Mouse (Mus musculus) heart, adult 18-20 months (tissue): ENCODE measurements at regions not wholly inside any gene's neighbourhood (a gene's known extent, or its start where the extent isn't known, plus 50 kb on each side); places are given as distances from the start of the nearest gene placed in this dataset.
"Not testable (repeated sequence)": the region's sequence is repeated elsewhere in the genome, so short reads cannot be mapped to it uniquely, and the experiment has no call there.

ENCODE experiments used
- DNase-seq, 2 experiments: peaks; one replicate each; pipeline ENCODE4 v3.0.0; 2021 to 2022; ENCODE audit warnings: mixed read lengths in 1 of 2

DNA sequence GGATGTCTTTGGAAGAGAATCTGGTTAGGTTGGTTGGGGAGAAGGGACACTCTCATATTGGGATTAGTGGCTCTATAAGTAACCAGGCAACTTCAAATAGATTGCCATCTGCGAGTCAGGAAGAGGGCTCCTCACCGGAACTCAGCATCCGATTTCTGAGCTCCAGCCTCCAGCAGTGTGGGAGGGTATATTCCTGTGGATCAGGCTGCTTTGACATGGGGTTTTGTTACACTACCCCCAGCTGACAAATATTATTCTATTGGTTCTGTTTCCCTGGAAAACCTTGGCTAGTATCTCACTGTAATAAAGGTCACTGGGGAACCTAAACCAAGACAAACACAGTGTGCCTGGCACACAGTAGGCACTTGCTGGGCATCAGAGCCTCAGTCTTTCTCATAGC, 179.9 kb downstream of the Enc1 start:
- DNase-seq: no peak

DNA sequence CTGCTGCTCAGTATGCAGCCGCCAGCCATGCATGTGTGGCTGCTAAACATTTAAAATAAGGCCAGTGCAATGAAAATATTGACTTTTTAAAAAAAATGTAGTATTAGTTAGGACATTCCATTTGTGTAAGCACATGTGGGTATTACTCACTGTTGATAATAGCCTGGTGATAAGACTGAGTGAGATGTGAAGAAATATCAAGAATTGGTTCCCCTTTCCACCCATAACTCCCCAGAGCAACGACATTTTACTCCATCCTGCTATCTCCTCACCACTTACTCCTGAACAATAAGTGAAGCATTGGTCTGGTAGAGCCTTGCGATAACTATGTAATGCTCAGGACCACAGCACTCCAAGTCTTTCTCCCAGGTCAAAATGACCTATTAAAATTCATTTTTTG, 178.2 kb downstream of the Enc1 start:
- DNase-seq: no peak

DNA sequence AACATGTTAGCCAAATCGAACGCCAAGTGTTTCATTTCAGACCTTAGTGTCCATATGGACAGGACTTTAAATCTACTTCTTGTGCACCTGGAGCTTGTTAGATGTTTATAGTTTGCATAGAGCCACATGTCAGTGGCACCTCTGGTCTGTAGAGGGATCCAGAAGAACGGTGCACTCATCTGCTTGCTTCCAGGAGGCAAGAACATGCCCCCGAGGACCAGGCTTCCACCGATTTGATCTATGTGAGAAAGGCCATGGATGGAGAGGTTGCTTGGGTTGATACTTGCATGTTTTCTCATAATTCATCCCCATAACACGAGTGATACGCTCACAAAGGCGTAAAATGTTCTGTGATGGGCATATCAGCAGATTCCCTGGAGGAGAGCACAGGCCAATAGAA, 177.8 kb downstream of the Enc1 start:
- DNase-seq: no peak

DNA sequence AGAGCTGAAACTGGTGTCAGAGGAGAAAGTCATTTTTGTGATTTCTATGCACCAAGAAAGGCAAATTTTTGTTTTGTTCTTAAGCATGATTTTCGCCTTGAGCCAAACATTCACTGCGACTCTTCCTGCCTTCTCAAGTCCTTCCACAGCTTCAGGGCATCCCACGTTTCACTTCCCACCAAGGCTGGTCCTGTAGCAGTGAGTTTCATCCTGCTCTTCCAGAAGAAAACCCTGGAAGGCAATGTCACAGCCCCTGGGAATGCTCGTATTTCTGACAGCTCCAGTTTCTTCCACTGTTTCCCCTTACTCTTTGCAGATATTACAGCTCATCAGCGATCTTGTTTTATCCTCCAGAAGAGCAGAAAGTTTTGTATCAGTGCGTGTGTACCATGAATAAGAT, 177.2 kb downstream of the Enc1 start:
- DNase-seq: no peak

DNA sequence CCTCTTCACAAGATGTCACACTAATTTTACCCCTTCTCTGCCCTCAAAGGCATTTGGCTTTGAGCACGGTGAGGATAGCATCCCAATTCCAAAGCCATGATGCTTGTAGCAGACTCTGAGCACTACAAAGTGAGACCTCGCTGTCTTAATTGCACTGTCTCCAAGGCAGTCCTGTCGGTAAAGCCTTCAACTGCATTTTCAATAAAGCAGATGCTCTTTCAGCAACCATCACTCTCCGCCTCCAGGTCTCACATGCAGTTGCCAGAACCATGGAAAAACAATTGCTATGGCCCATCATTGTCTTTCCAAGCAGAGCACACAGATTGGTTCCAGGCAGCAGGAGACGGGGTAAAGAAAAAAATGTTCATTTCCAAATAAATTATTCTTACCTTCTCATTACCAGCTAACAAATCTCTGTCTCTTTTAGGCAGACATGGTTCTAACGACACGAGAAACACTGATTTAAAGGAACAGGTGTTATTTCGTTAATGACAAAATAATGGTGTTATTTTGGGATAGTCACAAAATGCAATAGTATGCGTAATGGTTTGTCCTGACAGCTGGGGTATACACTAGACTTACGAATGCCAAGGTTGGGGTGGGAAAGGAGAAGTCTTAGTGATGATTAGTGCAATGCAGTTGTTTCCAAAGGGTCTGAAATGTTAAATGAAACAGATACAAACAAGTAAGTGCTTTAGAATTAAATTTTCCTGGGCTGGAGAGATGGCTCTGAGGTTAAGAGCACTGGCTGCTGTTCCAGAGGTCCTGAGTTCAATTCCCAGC, 175.2 kb downstream of the Enc1 start:
- DNase-seq: no peak

DNA sequence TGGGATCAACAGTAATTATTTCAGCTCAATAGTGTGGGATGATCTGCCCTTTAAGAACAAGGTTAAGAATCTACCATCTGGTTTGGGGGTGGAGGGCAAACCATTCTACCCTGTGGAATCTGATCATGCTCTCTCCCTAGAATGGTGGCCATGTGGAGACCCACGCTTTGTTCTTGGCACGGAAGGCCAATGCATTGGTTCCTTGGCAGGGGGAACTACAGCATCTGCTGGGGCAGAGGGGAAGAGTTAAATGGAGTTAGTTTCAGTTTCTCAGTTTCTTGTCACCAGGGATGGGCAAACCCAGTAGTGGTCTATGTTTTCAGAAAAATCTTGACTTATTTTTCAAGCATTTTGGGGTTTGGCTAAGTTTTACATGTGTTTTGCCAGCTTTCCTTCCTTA, 174.5 kb downstream of the Enc1 start:
- no peak for DNase-seq

DNA sequence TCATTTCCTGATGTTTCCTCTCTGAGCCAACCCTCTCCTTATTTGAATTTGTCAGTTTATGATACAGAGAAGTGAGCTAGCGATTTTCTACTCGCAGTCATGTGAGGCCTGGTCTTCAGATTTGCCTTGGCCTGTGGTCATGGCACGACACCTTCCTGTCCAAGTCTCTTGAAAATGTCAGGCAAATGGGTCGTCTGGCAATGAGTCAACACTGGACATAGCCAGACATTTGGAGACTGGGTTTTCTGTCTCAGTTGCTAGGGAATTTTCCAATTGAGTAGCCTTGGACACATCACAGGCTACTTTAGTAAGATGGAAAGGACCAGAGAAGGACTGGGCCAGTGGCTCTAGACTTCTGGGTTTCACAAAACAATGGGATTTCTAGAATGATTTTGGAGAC, 171.2 kb downstream of the Enc1 start:
- DNase-seq: peak; percentile 24 to 30

DNA sequence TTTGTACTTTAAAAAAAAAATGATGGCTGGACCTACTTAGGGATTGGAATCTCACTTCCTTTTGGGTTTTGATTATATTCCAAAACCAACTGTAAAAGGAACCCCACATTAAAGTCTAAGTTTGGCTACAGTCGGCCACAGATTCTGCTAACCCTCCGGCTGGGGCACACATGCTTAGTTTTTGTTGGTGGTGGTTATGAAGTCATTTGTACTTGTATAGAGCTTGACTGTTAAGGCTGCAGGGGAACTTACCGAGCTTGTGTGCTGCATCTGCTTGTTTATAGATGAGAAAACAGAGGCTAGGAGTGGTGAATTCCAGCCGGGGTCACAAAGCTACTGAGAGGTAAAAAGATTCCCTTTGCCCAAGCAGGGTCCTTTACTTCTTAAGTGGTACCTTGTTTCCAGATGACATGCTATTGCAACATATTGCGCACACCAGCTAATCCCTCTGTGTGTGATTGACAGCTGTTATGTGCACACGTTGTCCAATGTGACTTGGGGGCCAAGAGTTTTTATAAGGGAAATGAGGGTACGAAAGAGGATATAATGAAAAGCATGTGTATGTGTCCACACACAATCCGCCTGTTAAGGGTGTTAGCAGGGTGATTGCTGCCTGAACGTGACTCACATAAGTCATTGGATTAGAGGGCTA, 169.8 kb downstream of the Enc1 start:
- no peak for DNase-seq

DNA sequence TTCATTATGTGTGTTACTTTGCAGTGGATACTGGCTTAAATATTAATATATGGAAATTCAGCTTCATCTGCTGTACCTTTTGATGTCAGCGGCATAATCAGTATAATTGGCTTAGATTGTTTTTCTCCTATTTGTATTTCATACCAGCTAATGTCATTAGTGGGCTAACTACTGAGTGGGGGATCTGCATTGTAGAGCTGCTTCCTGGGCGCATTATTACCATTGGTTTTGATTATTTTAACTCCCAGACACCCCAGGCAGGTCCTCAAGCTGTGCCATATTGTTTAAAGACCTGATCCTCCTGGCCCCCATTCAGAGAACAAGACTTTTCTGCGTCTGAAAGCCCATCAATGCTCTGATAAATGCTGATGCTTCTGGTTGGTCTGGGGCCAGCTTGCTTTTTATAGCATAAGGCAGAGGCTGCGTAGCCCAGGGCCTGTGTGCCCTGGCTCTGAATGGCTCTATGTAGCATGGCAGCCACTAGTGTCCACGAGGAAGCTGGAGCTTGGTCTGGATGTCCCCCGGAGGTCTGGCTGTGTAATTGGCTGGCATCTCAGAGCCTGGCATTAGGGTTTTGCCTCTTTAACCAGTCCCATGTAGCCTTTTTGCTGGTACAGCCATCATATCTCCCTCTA, 169.1 kb downstream of the Enc1 start:
- no peak for DNase-seq

DNA sequence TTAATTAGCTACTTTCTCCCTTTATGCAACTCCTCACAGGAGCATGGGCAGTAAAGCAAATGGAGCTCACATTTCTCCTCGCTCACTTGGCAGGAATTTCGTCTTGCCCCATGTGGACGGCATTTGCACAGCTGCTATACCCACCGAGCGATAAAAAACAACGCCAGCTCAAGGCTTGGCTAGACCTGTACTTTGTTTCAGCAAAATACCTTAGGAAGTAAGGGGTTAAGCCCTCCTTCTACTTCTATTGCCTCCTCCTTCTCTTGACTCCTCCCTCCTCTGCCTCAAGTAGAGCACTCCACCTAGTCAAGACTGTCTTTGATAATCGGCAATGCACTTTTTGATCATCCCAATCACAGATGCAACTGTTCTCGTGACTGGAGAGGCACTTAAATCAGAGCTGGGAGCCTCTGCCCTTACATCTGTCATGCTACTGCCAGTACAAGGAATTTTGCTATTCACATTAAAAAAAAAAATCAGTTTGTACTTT, 168.4 kb downstream of the Enc1 start:
- DNase-seq: no peak

DNA sequence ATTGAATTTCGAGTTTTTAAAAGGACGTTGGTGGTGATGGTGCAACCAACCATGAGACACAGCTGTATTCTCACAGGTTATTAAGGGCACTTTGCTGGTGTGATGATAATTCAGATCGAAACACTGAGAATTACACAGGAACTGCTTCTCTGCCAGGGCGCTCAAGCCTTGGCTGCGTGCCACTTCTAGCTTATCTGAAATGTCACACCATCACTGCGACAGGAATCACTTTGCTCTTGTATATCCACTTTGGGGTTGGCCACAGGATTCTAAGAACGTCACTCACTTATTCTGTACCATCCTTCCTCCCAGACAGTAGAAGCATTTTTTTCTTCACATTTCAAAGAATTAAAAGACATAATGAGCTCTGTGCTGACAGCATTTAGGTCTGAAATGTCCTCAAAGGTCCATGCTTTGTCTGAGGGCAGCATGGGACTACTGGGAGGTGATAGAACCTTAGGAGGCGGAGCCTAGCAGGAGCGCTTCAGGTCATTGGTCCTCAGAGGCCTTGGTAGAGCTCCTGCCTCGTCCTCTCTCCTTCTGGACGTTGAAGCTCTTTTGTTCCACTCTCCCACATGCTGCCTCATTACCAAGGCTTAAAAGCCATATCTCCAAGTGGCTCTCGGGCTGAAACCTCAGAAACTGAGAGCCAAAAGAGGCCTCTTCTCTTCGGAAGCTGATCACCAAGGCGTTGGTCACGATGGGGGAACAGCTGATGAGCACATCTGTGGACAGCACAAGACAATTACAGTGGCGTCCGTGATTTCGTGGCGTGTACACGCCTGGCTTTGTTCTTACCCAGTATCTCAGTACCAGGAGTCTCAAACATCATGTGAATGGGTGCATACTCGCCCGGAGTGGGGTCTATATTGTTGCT, 167.7 kb downstream of the Enc1 start:
- DNase-seq: peak; percentile 27 to 40

DNA sequence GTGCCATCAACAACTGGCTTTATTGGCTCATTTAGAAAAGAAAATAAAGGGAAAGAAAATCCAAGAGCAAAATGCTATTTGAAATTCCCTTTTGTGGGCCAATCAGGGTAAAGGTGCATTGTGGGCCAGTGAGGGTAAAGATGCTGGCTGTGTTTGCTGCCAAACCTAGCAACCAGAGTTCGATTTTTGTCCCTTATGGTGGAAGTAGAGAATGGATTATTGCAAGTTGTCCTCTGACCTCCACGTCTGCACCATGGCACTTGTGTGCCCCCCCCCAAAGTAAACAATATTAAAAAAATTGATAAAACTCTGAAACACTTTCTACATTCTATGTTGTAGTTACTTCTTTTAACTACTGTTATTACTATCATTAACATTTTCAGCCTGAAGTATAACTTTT, 166.9 kb downstream of the Enc1 start:
- DNase-seq: no peak

DNA sequence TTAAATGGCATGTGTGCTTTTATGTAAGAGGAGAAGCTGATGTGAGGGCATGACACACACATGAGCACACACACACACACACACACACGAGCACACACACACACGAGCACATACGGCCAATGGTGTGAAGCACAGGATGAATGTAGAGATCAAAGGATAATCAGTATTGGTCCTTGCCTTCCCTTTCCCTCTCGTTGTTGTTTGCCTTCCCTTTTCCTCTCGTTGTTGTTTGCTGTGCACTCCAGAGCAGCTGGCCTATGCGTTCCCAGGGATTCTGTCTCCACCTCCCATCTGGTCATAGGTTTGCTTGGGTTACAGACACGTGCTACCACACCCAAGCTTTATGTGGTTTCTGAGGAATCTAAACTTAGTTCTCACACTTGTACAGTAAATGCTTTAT, 165.8 kb downstream of the Enc1 start:
- DNase-seq: no peak

DNA sequence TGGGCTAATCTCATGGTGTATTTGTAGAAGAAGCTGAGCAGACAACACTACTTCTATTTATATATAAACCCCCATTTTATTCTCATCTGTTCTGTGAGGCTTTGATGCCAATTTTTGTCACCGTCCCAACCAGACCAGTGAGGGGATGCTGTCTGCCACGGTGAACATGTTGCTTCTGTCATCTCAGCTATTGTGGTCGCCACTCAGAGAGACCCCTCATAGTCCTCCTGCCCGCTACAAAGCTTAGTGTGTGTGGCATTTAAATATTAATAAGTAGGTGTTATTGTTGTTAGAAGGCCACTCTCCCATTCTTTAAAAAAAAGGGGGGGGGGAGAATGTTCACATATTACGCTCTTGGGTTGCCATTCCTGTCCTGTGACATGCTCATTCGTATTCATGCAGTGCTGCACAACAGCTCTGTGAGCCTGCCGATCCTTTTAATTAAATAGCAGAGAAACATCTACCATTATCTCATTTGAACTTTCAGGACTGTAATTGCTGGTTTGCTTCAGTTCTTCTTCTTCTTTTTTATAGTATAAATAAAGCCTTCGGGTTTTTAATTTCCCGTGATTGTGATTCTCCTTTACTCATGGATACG, 161.4 kb downstream of the Enc1 start:
- no peak for DNase-seq

DNA sequence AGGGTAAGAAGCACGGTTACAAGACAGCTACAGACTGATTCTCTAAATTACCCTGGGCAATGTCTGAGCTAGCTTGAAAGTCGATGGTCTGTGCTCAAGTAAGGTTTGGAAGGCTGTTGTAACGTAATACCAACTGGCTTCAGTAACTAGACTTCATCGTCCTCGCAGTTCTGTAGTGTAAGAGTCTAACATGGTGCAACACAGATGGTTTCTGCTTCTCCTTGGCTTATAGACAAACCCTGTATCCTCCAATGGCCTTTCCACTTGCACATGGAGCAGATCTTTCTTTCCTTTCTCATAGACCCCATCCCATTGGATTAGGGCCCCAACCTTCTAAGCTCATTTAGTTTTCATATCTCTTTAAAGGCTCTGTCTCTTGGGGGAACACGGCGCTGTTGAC, 160.7 kb downstream of the Enc1 start:
- no peak for DNase-seq

DNA sequence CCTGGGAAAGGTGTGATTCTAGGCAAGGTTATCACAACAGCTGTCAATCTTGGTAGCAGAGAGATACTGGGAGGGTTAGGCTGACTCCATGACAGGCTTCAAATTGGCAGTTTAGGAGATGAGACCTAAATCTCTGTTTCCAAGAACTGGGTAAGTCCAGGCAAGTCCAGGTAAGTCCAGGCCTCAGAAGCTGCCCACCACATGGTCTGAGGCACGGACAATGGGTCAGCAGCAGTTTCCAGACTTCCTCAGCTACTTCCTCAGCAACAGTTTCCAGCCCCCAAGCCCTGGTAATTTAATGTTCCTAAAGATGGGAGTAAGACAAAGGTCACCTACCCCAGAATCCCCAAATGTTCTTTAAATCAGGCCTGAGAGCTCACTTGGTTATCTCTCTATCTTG, 157.1 kb downstream of the Enc1 start:
- no peak for DNase-seq

DNA sequence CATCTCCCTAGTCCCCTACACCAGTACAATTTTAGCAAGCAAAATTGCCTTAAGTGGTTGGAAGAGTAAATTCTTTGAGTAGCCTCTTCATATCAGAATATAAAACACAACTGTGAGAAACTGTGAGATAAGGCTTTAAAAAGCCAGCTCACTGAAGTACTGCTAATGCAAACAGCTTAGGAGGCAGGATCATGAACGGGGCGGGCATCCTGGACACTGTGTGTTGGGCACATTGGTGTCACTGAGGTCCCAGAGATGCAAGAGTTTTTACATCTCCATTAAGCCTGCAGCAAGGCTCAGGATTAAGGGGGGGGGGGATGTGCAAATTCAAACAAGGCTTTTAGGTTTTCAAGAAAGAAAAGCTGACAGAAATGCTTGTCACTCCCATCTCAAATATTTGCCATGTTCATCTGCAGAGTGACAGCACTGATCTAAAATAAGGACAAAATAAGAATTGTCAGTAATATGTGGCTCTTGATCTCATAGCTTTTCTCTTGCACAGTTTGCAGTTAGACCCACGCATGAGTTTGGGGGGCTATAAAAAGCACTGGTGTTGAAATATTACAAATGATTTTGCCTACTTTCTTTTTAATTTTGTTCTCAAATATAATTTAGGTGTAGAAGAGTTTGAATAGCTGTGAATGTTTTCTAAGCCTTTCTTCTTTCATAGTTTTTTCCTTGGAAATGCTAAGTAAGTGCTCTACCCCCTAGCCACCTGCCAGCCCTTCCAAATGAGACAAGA, 156.2 kb downstream of the Enc1 start:
- no peak for DNase-seq

DNA sequence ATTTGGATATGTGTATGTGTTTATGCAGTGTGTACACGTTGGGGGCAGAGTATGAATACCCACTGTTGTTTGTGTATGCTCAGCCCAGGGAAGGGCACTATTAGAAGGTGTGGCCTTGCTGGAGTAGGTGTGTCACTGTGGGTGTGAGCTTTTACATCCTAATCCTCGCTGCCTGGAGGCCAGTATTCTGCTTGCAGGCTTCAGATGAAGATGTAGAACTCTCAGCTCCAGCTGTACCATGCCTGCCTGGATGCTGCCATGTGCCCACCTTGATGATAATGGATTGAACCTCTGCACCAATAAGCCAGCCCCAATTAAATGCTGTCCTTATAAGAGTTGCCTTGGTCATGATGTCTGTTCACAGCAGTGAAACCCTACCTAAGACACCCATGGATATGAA, 155.4 kb downstream of the Enc1 start:
- not testable (repeated sequence) for DNase-seq

DNA sequence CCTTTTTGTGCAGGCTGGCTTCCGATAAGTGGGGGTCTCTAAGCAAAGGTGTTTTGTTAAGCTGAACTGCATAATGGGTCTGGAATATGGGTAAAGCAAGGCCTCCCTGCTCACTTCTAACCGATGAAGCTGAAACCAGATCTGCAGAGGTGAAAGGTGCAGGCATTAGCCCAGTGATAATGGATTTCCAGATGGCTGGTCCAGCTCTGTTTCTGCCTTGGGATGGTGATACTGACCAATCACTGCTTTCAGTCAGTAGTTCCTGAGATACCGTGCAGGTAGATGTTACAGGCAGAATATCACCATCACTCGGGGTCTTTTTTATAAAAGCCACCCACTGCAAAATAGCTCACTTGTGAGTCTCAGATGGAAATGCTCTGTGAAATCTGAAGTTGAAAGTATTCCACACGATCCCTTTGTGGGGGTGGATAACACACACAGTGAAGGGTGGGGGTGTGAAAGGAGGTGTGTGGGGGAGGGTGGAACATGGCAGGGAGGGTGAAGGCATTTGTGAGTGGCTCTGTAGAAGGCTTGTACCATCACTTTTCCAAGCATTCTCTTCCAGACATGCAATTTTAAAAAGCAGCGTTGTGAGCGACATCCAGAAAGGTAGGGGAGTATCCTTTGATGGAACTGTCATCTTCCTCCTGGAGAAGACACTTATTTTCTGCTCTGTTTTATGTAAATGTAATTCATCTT, 154.0 kb downstream of the Enc1 start:
- DNase-seq: no peak

DNA sequence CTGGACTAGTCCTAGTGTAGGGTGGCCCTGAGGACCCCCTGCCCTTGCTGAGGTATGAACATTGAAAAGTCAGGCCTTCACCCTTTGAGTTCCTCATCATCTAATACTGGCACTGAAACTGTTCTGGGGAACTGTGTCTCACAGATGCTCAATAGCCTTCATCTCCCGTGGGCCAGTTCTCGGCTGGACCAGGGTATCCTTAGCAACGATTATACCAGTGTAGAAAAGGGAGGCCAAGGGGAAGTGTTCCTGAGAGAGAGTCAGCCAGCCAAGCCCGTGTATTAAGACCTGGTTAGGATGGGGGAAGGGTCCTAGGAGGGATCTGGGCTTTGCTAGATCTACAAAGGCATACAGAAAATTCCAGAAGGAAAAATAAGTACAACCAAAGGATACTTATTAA, 153.2 kb downstream of the Enc1 start:
- no peak for DNase-seq

DNA sequence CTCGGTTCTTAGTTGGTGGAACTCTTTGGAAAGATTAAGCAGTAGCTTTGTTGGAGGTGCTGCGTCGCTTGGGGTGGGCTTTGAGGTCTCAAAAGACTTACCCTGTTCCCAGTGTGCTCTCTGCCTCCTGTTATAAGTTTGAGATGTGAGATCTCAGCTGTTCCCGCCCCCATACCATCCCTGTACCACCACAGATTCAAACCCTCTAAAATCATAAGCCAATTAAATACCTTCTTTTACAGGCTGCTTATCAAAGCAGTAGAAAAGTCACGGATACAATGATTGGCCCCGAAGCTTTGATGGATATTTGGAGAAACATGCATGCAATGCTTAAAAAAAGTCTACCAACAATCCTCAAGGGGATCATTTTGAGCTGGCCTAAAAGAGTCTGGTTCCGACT, 152.6 kb downstream of the Enc1 start:
- no peak for DNase-seq
